Mouse (Mus musculus) kidney, postnatal 36 days (tissue): ENCODE measurements around the gene Adgrl3.

ENCODE experiments used
- DNase-seq, 2 experiments: peaks; one replicate each; pipeline ENCODE4 v3.0.0; 2021 to 2022; ENCODE audit warnings: mixed read lengths in 2 of 2

Adgrl3 gene

DNA sequence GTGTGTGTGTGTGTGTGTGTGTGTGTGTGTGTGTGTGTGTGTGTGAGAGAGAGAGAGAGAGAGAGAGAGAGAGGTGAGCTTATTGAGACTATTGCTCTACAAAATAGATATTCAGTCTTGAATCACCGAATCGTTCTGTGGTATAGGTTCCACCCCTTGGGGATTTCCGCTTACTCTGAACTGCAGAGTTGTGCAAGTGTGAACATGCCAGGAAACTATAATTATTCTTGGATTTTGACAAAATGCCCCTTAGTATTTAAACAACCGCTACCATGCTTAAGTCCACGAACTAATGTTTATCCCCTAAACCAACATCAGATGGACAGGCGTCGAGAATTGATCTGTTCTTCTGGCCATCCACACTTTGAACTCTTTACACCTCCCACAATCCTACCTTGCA is 57.1 kb downstream of the Adgrl3 start:
- DNase-seq, result no peak

GRCm38 (mm10) chr5:81077990-81078389 is 58.1 kb downstream of the Adgrl3 start:
- DNase-seq, result no peak

GRCm38 (mm10) chr5:81083698-81084360 is 63.9 kb downstream of the Adgrl3 start:
- DNase-seq, result no peak

DNA sequence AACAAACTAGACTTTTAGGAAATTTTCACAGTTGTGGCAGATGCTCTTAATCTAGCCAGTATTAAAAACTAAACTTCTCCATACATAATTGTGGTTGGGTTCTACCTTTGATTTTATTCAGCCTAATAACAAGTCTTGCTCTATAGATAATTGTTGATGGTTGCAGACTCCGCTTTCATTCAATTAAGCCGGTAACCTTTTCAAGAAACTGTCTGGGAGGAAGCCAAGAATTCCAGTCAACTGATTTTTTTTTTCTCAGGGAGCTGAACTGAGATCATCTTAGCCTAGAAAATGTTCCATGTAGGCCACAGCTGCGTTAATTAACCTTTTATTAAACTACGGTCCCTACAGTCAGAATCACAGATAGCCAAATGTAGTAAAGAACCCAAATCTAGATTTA is 65.2 kb downstream of the Adgrl3 start:
- DNase-seq, result no peak

DNA sequence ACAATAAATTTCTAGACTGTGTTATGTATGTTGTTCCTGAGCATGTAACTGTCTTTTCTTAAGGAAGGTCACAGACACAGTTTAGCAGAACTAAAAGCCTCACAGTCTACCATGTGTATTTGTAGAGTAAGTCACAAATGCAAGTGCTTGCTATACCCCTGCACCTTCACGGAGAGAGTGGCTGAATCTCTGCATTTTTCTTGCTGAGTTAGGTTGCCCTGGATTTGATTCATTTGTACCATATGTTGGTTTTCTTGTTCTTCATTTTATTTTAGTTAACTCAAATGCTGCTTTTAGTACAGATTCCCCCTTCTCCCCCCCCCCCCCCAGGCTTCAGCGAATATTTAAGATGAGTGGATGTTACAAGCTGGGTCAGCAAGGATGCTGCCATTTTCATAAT is 68.7 kb downstream of the Adgrl3 start:
- no peak for DNase-seq

DNA sequence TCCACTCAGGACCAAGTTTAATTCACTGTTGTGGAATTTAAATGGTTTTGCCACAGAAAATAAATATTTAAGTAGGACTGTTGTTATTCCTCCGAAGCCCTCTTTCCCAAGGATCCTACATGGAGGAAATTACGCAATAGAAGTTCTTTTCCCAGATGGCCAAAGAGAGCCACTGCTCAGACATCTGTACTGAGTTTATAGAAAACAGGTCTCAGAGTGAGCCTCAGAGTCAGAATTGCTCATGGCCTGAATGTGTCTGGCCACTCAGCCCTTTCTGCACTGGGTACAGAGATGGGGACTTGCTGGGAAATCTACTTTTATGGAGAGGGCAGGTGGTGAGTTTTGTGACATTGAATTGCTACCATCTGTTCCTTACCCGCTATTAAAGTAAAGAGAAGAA is 74.7 kb downstream of the Adgrl3 start:
- no peak for DNase-seq

GRCm38 (mm10) chr5:81097131-81097530 is 77.2 kb downstream of the Adgrl3 start:
- DNase-seq, result no peak

DNA sequence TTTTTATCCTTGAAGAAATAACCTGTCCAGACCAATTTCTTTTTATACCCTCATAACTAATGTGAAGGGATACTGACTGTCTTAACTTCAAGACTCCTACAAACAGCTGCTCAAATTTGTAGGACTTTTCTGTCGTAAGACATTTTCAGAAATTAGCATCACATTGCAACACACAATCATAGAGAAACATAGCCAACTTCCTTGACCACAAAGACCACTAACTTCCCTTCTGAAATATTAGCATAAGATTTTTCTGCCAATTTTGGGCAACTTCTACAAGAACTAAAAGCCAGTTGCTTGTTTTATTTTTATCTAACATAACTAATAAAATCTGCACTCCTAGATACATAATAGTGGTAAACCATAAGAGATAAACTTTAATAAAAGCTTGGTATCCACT is 87.5 kb downstream of the Adgrl3 start:
- DNase-seq, result no peak

- DNase-seq, result no peak
Measured at GRCm38 (mm10) chr5:81124483-81124882, 104.5 kb downstream of the Adgrl3 start.

DNA sequence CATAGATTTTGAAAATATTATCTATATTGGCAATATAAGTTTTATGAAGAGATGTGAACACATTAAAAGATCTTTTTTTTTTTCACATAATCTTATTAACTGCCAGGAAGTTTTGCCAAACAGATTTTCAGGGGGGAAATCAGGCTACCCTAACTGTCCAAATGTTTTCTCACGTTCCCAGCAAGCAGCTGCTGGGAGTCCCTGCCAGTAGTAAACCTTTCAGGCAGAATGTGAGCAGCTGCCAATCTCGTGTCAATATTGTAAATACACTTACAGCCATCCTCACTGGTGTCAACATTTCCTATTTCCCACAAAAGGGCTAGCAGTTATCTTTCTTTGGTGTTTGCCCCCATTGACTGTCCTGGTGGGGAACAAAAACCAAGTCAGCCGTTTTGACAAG is 107.7 kb downstream of the Adgrl3 start:
- no peak for DNase-seq

DNA sequence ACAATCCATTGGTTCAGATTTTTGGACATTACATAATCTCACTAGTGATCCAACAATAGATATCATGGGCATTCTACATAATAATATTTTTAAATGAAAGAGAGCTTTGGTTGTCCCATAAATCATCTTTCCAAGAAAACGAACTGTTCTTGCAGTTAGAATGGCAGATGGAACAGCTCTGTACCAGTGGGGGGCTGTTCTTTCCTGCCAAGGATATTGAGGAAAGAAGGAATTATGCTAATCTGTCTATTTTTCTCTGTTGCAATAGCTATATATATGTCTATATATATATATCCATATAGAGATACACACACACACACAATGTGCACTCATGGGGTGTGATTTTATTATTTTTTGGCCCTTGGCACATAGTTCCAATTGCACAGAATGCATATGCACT is 116.5 kb downstream of the Adgrl3 start:
- no peak for DNase-seq

DNA sequence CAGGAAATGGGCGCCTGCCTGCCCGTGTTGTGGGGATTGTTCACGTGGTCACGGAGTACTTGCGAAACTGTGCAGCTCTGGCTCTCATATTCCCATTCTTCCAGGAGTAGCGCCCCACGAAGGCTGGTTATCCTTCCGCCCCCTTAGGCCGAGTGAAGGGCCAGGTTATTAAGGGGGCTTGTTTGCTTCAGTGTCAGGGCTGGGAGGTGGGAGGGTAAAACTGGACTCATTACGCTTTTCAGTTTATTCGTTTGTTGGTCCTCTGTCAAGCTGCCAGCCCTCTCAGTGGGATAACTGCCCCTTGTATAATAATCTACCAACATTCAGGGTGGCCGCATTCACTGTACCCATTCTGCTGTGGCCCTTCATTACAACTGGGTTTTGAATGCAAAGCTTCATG is 135.9 kb downstream of the Adgrl3 start:
- DNase-seq, result no peak

- DNase-seq, result no peak
Measured at GRCm38 (mm10) chr5:81156281-81156680, 136.3 kb downstream of the Adgrl3 start.

- DNase-seq, result no peak
Measured at GRCm38 (mm10) chr5:81156796-81157195, 136.9 kb downstream of the Adgrl3 start.

GRCm38 (mm10) chr5:81159013-81159412 is 139.1 kb downstream of the Adgrl3 start:
- DNase-seq, result no peak

DNA sequence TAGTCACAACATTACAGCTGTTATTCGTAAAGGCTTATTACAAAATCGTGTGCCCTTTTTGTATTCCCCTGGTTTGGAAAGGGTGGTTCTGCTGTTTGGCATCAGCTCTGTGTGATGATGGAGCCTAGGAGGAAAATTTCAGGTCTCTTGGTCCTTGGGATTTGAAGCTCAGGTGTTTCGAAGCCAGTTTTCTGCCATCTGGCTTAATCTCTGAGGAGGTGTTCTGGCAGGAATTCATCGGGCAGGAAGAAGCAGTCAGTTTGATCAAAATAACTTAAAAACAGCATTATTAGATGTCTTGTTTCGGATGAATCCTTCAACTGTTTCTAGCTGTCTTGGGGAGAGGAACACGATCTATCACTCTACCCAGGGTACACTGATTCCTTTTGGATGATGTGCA is 140.5 kb downstream of the Adgrl3 start:
- no peak for DNase-seq

- DNase-seq, result no peak
Measured at GRCm38 (mm10) chr5:81188871-81189485, 169.0 kb downstream of the Adgrl3 start.

DNA sequence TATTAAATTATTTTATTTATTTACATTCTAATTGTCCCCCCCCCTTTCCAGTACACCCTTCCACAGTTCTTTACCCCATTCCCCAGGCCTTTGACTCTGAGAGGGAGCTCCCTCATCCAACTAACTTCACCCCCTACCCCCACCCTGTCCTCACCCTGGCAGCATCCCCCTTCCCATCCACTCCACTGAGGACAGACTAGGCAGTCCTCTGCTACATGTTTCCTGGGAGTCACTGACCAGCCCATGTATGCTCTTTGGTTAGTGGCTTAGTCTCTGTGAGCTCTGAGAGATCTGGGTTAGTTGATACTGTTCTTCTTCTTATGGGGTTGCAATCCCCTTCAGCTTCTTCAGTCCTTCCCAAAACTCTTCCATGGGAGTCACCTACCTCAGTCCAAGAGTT is 180.4 kb downstream of the Adgrl3 start:
- DNase-seq, result no peak

- no peak for DNase-seq
Measured at GRCm38 (mm10) chr5:81201885-81202284, 181.9 kb downstream of the Adgrl3 start.

GRCm38 (mm10) chr5:81218500-81219057 is 198.6 kb downstream of the Adgrl3 start:
- DNase-seq, result no peak

DNA sequence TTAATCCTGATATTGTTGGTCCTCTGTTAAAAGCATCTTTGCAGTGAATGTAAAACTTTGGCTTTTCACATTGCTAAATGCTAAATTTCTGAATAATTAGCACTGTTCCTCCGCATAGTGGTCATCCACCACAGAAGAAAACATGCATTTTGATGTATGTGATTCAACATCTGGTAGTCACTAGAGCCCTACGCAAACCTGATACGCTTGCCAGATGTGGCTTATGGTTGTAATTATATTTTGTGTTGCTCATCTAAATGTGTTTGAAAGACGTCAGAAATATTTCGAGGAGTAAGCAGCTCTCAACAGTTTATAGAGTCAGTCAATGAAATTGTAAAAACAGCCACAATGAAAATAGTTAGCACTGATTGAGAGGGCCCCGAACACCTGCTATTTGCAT is 204.5 kb downstream of the Adgrl3 start:
- no peak for DNase-seq

- no peak for DNase-seq
Measured at GRCm38 (mm10) chr5:81225486-81225885, 205.5 kb downstream of the Adgrl3 start.

DNA sequence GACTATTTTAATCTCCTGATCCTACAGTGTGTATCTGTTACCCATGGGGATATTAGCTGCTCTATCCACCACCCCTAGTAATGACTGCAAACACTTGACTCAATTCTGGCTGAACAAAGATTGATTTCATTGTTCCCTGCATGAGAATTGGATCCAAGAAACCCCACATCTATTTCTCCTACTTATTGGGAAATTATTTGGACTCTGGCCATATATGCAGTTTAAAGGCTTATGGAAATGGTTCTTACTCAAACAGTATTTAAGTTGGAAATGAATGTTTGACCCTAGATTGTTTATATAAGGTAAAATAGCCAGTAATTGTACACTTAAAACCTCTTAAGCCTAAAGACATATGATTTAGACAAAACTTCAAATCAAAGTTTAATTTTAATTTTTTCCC is 207.3 kb downstream of the Adgrl3 start:
- no peak for DNase-seq

GRCm38 (mm10) chr5:81248724-81249123 is 228.8 kb downstream of the Adgrl3 start:
- no peak for DNase-seq

GRCm38 (mm10) chr5:81256091-81256490 is 236.2 kb downstream of the Adgrl3 start:
- DNase-seq, result no peak
